Mouse (Mus musculus) embryonic facial prominence, embryonic 11.5 days (tissue): Measurements from ENCODE around the gene Hip1. TPM values are rescaled to one million over a fixed set of nuclear protein-coding genes. Genes with fewer than 3 reads are reported as not detected.

Experiments
- ATAC-seq: fragments of 200-750 bp; cut with Nextera tagmentation; replicated peaks from 2 replicates; pipeline ENCODE4 v1.8.0; 2017; ENCODE audit warnings: low read depth; ENCODE audit not compliant: insufficient number of reproducible peaks, low FRiP score, low TSS enrichment
- DNase-seq: peaks from one replicate; pipeline ENCODE4 v3.0.0-alpha.2; 2015; ENCODE audit warnings: low spot score
- H3K27ac ChIP-seq: fragments of 300-500 bp; sonication (generic); replicated peaks from 2 replicates; pipeline ENCODE4 v1.5.1; 2014; ENCODE audit warnings: mild to moderate bottlenecking, low read depth, low read length, control low read depth
- H3K27me3 ChIP-seq: fragments of 300-500 bp; sonication (generic); 2 replicates; pipeline ENCODE4 v1.6.1; 2014; ENCODE audit warnings: mild to moderate bottlenecking, low read length, moderate library complexity, mixed read lengths; ENCODE audit not compliant: control insufficient read depth, insufficient read depth
- H3K36me3 ChIP-seq: fragments of 300-500 bp; sonication (generic); replicated peaks from 2 replicates; pipeline ENCODE4 v1.6.1; 2014; ENCODE audit warnings: low read depth, mild to moderate bottlenecking, low read length, moderate library complexity, mixed read lengths; ENCODE audit not compliant: control insufficient read depth, insufficient read depth
- H3K4me1 ChIP-seq: fragments of 300-500 bp; sonication (generic); 2 replicates; pipeline ENCODE4 v1.6.1; 2014; ENCODE audit warnings: low read length, mixed read lengths; ENCODE audit not compliant: control insufficient read depth, insufficient read depth
- H3K4me2 ChIP-seq: fragments of 300-500 bp; sonication (generic); 2 replicates; pipeline ENCODE4 v1.6.1; 2014; ENCODE audit warnings: low read depth, mild to moderate bottlenecking, control low read depth, low read length, moderate library complexity
- H3K4me3 ChIP-seq: fragments of 300-500 bp; sonication (generic); 2 replicates; pipeline ENCODE4 v1.5.1; 2014; ENCODE audit warnings: low read depth, low read length, control low read depth
- H3K9ac ChIP-seq: fragments of 300-500 bp; sonication (generic); replicated peaks from 2 replicates; pipeline ENCODE4 v1.6.1; 2014; ENCODE audit warnings: mild to moderate bottlenecking, control low read depth, low read length
- H3K9me3 ChIP-seq: fragments of 300-500 bp; sonication (generic); replicated peaks from 2 replicates; pipeline ENCODE4 v1.6.1; 2016; ENCODE audit warnings: mild to moderate bottlenecking, low read length, inconsistent platforms, mixed read lengths; ENCODE audit not compliant: control insufficient read depth
- WGBS: fragments of 180-500 bp; shearing (Covaris S2); extraction: QIAGEN DNeasy Blood & Tissue Kit; methylation state at CpG from one replicate; pipeline ENCODE4 v1.1.7; 2014; 5-methylcytosine and 5-hydroxymethylcytosine counted together
- polyA plus RNA-seq: library from polyadenylated mRNA; unstranded; fragments of >200 nt; fragmentation: Nextera tagmentation; extraction: Ambion mirVana; gene quantifications from 2 replicates; pipeline ENCODE4 v1.2.1, GENCODE M21; 2014

Hip1 gene
- polyA plus RNA-seq, 1 experiment from 2014 or later: 35.3 TPM

DNA sequence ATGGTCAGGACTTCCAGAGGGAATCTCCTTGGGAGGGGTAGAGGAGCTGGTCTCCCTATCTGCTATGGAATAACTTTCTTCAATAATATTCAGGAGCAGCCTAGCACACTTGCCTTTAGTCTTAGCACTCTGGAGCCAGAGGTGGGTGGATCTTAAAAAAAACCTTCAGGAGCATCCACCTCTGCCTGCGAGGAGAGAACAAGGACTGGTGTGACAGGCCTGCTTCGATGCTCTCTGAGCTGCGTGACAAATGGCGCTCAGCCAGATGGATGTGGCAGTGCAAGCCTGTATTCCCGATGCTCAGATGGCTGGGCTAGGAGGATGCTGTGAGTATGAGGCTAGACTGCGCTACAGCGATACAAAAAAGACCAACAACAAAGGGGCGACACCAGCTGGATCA is 93.8 kb downstream of the Hip1 start:
- Histone ChIP-seq H3K4me2 (no peak overlapping the region), H3K27ac (no peak overlapping the region), H3K4me1 (no peaks in the 10 kb centered on the region), H3K9me3 (no peaks in the 10 kb centered on the region), H3K27me3 (no peaks in the 10 kb centered on the region), H3K36me3 (peaks cover 10% of the 10 kb centered on the region), H3K4me3 (no peak overlapping the region), H3K9ac (no peak overlapping the region)
- no peak for DNase-seq
- WGBS: 96% methylated on average over 8 of the region's 8 CpGs
- ATAC-seq: no peak

DNA sequence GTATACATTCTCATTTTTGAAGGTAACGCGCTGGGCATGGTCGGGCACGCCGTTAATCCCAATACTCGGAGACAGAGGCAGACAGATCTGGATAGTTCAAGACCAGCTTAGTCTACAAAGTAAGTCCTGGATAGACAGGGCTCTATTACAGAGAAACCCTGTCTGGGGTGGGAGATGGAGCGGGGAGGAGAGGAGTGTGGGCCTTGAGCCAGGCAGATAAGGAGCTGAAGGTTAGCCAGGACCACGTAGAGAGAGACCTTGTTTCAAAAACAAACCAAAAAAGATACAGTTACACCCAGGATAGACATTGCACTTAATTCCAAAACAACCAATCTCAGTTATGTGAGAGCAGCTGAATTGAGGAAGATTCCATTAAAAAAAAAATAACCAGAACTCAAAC is 99.2 kb downstream of the Hip1 start:
- no peak for ATAC-seq
- Histone ChIP-seq H3K4me2 (no peak overlapping the region), H3K27ac (no peak overlapping the region), H3K36me3 (peaks cover 7% of the 10 kb centered on the region), H3K4me3 (no peak overlapping the region), H3K9ac (no peak overlapping the region), H3K27me3 (no peaks in the 10 kb centered on the region), H3K9me3 (no peaks in the 10 kb centered on the region), H3K4me1 (no peaks in the 10 kb centered on the region)
- 94% methylated on average over 8 of the region's 8 CpGs for WGBS
- DNase-seq: no peak

DNA sequence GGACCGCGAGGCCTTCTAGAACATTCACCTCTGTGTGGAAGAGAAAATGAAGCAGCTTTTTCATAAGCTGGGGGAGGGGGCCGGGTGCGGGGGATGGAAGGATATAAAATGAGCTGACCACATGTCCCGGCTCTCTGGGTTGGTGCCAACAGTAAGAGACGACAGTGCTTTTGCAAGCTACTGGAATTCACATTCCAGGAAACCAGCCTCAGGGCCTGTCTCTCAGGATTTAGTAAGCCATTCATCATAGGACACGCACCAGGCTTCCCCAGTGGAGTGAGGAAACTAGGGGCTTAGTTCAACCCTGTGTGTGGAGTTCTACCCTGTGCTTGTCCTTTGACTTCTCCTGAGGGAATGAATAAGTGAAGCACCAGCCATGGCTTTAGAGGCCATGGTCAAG is 102.5 kb downstream of the Hip1 start:
- H3K9ac ChIP-seq: no peak overlapping the region
- H3K9me3 ChIP-seq: no peaks in the 10 kb centered on the region
- no peak for ATAC-seq
- DNase-seq: no peak
- 79% methylated on average over 7 of the region's 7 CpGs for WGBS
- H3K27me3 ChIP-seq: no peaks in the 10 kb centered on the region
- H3K4me2 ChIP-seq: no peak overlapping the region
- H3K36me3 ChIP-seq: no peaks in the 10 kb centered on the region; the same call in 1 of the 2 replicates
- H3K4me3 ChIP-seq: no peak overlapping the region
- no peaks in the 10 kb centered on the region for H3K4me1 ChIP-seq
- no peak overlapping the region for H3K27ac ChIP-seq

DNA sequence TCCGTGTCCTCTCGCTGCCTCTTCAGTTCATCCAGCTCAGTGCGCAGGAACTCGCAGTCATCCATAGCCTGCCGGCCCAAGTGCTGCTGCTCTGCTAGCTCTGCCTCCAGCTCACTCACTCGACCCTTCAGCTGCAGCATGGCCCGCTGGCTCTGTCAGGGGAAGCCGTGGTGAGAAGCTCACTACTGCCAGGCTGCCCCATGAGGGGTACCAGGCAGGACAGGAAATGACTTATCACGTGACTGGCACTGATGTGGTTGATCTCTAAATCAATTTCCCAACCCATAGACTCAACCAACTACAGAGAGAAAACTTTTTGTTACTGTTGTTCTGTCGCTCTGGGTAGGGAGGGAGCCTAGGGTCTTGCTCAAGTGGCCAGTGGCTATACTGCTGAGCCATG is 109.9 kb downstream of the Hip1 start:
- no peaks in the 10 kb centered on the region for H3K27me3 ChIP-seq
- ATAC-seq: no peak
- peaks cover 15% of the 10 kb centered on the region; the same call in 1 of the 2 replicates for H3K36me3 ChIP-seq
- H3K4me3 ChIP-seq: no peak overlapping the region
- no peaks in the 10 kb centered on the region for H3K4me1 ChIP-seq
- no peak overlapping the region for H3K27ac ChIP-seq
- WGBS: 96% methylated on average over 10 of the region's 10 CpGs
- no peak for DNase-seq
- H3K9ac ChIP-seq: no peak overlapping the region
- H3K4me2 ChIP-seq: no peak overlapping the region
- no peaks in the 10 kb centered on the region; the same call in 1 of the 2 replicates for H3K9me3 ChIP-seq

DNA sequence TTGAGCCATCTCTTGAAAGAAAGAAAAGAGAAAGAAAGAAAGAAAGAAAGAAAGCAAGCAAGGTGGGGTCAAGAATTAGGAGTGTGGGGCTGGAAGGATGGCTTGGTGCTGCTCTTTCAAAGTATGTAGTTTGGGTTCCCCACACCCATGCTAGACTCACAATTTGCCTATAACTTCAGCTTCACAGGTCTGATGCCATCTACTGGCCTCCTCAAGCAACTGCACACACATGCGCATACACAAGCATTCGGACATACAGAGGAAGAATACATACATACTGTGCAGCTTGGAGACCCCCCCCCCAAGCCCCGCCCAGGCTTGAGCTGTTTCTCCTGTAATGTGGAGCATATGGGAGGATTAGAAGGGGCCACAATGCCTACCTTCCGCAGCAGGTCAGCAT is 111.1 kb downstream of the Hip1 start:
- no peak overlapping the region for H3K9ac ChIP-seq
- ATAC-seq (no peak), DNase-seq (no peak)
- H3K4me3 ChIP-seq: no peak overlapping the region
- no peaks in the 10 kb centered on the region for H3K4me1 ChIP-seq
- no peaks in the 10 kb centered on the region; the same call in 1 of the 2 replicates for H3K9me3 ChIP-seq
- WGBS: 97% methylated on average over 4 of the region's 4 CpGs
- H3K4me2 ChIP-seq: no peak overlapping the region
- peaks cover 15% of the 10 kb centered on the region; the same call in 1 of the 2 replicates for H3K36me3 ChIP-seq
- no peak overlapping the region for H3K27ac ChIP-seq
- H3K27me3 ChIP-seq: no peaks in the 10 kb centered on the region

DNA sequence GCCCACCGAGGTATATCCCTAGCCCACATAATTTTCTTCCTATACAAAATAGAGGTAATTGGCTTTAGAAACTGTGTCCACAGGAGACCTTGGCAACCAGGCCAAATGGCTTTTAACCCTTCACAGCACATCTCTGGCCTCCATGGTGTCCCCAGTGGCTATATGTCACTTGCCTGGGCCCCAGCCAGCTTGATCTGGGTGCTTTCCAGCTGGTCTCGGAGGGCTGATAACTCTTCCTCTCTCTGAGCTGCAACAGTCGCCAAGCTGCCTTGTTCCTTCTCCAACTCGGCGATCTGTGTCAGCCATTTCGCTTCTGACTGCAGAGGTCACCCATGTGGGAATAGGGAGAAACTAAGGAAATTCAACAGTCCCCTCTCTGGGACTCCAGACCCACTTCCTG is 113.8 kb downstream of the Hip1 start:
- H3K36me3 ChIP-seq: peaks cover 19% of the 10 kb centered on the region

DNA sequence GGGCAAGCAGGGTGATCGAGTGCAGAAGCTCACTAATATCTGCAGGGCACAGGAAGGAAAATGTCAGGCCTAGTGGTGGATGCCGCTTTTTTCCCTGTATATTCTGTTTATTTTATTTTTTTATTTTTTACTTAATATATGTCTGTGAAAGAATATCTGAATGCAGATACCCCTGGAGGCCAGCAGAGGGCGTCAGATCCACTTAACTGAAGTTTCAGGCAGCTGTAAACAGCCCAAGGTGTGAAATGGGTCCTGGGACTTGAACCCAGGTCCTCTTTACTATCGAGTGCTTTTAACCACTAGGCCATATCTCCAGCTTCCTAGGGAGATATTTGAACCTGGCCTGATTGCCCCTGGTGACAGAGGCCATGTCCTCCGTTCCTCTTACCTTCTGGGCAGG is 116.1 kb downstream of the Hip1 start:
- Histone ChIP-seq H3K9ac (no peak overlapping the region), H3K27ac (no peak overlapping the region), H3K27me3 (no peaks in the 10 kb centered on the region), H3K4me2 (no peak overlapping the region), H3K9me3 (no peaks in the 10 kb centered on the region), H3K36me3 (peaks cover 21% of the 10 kb centered on the region), H3K4me3 (no peak overlapping the region), H3K4me1 (no peaks in the 10 kb centered on the region)
- no peak for ATAC-seq
- WGBS: 72% methylated on average over 5 of the region's 5 CpGs
- peak; percentile 36 for DNase-seq

More for the DNA sequence above, 113.8 kb downstream of the Hip1 start:
- H3K9ac ChIP-seq: no peak overlapping the region
- H3K4me2 ChIP-seq: no peak overlapping the region
- no peaks in the 10 kb centered on the region; the same call in 1 of the 2 replicates for H3K9me3 ChIP-seq
- no peak overlapping the region for H3K27ac ChIP-seq
- no peak for DNase-seq
- ATAC-seq: no peak
- H3K27me3 ChIP-seq: no peaks in the 10 kb centered on the region
- 91% methylated on average over 6 of the region's 6 CpGs for WGBS
- H3K4me1 ChIP-seq: no peaks in the 10 kb centered on the region
- H3K4me3 ChIP-seq: no peak overlapping the region

DNA sequence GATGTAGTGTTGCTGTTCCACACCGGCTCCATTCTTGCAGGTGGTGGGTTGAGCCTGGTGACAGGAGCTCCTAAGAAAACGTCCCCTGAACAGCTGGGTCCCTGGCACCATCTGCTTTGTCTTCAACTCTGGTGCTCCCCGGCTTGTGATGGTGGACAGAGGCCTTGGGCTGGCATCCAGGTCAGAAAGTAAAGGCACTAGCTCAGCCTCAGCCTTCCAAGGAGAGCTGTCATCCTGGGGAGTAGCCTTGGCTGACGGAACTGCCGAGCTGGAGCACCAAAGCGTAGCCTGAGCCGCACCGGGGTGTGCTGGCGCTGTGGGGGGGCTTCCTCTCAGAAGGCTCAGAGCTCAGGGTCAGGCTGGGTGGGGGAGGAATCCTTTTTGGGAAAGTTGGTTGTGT is 134.7 kb downstream of the Hip1 start:
- H3K4me1 ChIP-seq: no peaks in the 10 kb centered on the region
- ATAC-seq (no peak), DNase-seq (no peak)
- H3K4me3 ChIP-seq: no peak overlapping the region
- WGBS: 86% methylated on average over 9 of the region's 9 CpGs
- H3K4me2 ChIP-seq: no peak overlapping the region
- no peak overlapping the region for H3K27ac ChIP-seq
- H3K9me3 ChIP-seq: no peaks in the 10 kb centered on the region
- H3K36me3 ChIP-seq: peaks cover 4% of the 10 kb centered on the region
- H3K27me3 ChIP-seq: no peaks in the 10 kb centered on the region
- no peak overlapping the region for H3K9ac ChIP-seq
